Mouse (Mus musculus): ENCODE data around the gene Glyctk. TPM values are rescaled to one million over a fixed set of nuclear protein-coding genes. Genes with fewer than 3 reads are reported as not detected.

Glyctk gene
- total and polyA plus RNA-seq, 3 experiments, result 1.00 to 3.5 (median 1.2) TPM

DNA sequence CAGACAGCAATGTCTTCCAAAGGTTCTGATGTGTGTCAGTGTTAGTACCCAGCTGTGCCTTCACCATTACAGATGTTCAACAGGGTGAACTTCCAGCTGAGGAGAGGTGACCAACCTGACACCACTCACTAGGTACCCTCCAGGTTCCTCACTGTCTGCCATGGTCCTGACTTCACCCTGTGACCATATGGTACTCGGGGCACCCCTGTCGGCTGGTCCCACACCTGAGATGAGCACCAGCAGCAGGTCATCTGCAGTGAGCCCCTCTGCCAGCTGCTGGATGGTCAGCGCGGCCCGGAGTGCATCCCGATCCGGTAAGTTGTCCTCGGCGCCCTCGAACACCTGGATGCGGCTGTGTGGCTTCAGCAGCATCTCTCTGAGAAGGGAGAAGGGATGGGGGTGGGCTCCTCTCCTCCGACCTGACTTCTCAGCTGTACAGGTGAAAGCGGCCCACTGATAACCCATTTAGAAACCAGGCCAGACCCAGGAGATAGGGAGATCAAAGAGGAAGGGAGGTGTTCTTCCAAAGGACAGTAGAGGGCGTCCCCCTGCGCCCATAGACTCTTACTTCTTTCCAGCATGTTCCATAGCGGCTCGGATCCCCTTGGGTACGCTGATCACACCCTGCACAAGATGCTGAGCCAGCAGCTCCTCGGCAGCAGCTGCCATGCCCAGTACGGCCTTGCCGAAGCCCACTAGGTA lies 866 bp downstream of the Glyctk start:
- Histone ChIP-seq H3K4me3 (ENCODE audit: low read depth, low read length) (no peak overlapping the region), H3K36me3 (replicated peaks) (peaks cover 24% of the 10 kb centered on the region), H3K27me3 (ENCODE audit: insufficient read depth, low read length) (peaks cover 5% of the 10 kb centered on the region; the same call in 1 of the 2 replicates), H3K9me3 (replicated peaks) (no peaks in the 10 kb centered on the region), H3K4me1 (ENCODE audit: insufficient read depth, low read depth, low read length) (peaks cover 21% of the 10 kb centered on the region)
- no peak for TF ChIP-seq GATA2 (IDR thresholded peaks at IDR 0.05; ENCODE audit: borderline replicate concordance, low read depth, low read length)
- TF ChIP-seq GATA1 (IDR thresholded peaks at IDR 0.05; ENCODE audit: borderline replicate concordance, low read length), result no peak
- no peak for TF ChIP-seq CTCF (IDR thresholded peaks at IDR 0.05; ENCODE audit: low read depth, low read length)
- no peak for TF ChIP-seq POLR2AphosphoS5 (IDR thresholded peaks at IDR 0.05; ENCODE audit: insufficient replicate concordance, low read depth, low read length)
- no peak for TF ChIP-seq TAL1 (conservative IDR thresholded peaks at IDR 0.05; ENCODE audit: low read depth, low read length)
- DNase-seq (ENCODE audit: low spot score) (no peak), ATAC-seq (ENCODE audit: extremely low read depth, insufficient number of reproducible peaks, low FRiP score, poor library complexity, severe bottlenecking) (no peak)

DNA sequence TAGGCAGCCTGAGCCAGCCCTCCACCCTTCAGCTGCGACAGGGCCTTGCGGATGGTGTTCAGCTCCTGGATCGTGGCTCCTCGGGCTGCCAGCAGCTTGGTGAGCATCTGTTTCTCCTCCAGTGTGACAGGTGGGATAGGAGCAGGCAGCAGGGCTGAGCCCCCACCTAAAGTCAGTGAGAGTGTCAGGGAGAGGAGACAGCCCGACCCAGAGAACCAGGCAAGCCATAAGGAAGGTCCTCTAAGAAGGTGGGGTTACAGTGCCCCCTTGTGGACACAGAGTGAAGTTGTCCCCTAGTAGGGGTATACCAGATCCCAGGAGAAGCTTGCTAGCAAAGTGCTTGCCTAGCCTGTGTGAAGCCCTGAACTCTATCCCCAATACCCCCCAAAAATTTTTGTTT lies 1.5 kb downstream of the Glyctk start:
- H3K4me3 ChIP-seq (ENCODE audit: low read depth, low read length), result no peak overlapping the region
- no peak for TF ChIP-seq TAL1 (conservative IDR thresholded peaks at IDR 0.05; ENCODE audit: low read depth, low read length)
- peak; percentile 81 for TF ChIP-seq CTCF (IDR thresholded peaks at IDR 0.05; ENCODE audit: low read depth, low read length)
- no peak for TF ChIP-seq POLR2AphosphoS5 (IDR thresholded peaks at IDR 0.05; ENCODE audit: insufficient replicate concordance, low read depth, low read length)
- no peak for TF ChIP-seq GATA1 (IDR thresholded peaks at IDR 0.05; ENCODE audit: borderline replicate concordance, low read length)
- no peak for TF ChIP-seq GATA2 (IDR thresholded peaks at IDR 0.05; ENCODE audit: borderline replicate concordance, low read depth, low read length)
- H3K27me3 ChIP-seq (ENCODE audit: insufficient read depth, low read length), result peaks cover 5% of the 10 kb centered on the region; the same call in 1 of the 2 replicates
- H3K36me3 ChIP-seq (replicated peaks), result peaks cover 24% of the 10 kb centered on the region
- no peaks in the 10 kb centered on the region for H3K9me3 ChIP-seq (replicated peaks)
- DNase-seq (ENCODE audit: low spot score) (peak; percentile 60), ATAC-seq (ENCODE audit: extremely low read depth, insufficient number of reproducible peaks, low FRiP score, poor library complexity, severe bottlenecking) (peak; percentile 23; the same call in 1 of the 2 replicates)
- H3K4me1 ChIP-seq (ENCODE audit: insufficient read depth, low read depth, low read length), result peaks cover 21% of the 10 kb centered on the region

DNA sequence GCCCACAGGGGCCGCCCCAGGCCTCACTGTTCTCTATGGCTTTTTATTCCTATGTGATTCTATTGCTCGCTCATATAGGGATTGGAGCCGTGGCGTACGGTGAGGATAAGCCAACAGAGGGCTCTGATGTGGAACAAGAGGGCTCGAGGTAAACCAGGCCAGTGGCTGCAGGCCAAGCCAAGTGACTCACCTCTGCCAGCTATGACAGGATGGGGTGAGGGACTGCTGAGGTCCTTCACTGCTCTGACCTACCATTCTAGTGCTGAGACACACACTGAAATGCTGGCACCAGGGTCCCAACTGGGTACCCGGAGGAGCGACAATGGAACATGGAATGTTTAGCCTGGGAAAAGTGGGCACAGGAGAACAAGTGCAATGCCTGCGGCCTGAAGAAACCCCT lies 3.8 kb downstream of the Glyctk start:
- ATAC-seq (ENCODE audit: extremely low read depth, insufficient number of reproducible peaks, low FRiP score, poor library complexity, severe bottlenecking), result no peak
- Histone ChIP-seq H3K9me3 (replicated peaks) (no peaks in the 10 kb centered on the region), H3K36me3 (replicated peaks) (peaks cover 24% of the 10 kb centered on the region), H3K27me3 (ENCODE audit: insufficient read depth, low read length) (peaks cover 21% of the 10 kb centered on the region), H3K4me3 (ENCODE audit: low read depth, low read length) (no peak overlapping the region), H3K4me1 (ENCODE audit: insufficient read depth, low read depth, low read length) (peaks cover 13% of the 10 kb centered on the region)
- no peak for DNase-seq (ENCODE audit: low spot score)
- no peak for TF ChIP-seq GATA1 (IDR thresholded peaks at IDR 0.05; ENCODE audit: borderline replicate concordance, low read length)
- no peak for TF ChIP-seq CTCF (IDR thresholded peaks at IDR 0.05; ENCODE audit: low read depth, low read length)
- TF ChIP-seq TAL1 (conservative IDR thresholded peaks at IDR 0.05; ENCODE audit: low read depth, low read length), result no peak
- TF ChIP-seq GATA2 (IDR thresholded peaks at IDR 0.05; ENCODE audit: borderline replicate concordance, low read depth, low read length), result no peak
- no peak for TF ChIP-seq POLR2AphosphoS5 (IDR thresholded peaks at IDR 0.05; ENCODE audit: insufficient replicate concordance, low read depth, low read length)

DNA sequence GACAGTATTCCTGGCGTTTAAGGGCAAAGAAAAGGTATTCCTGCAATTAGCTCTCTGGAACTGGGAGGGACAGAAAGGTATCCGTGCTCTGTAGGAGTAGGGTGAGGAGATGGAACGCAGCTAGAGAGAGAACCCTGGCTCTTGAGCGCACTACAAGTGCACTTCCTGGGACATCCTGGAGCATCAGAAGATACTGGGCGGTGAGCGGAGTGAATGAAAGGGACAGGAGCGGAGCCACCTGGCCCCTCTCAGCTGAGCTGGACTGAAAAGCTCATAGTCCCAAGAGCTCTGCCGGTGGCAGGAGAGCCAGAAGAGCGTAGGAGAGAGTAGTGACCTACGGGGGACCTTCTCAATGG lies 8.6 kb downstream of the Glyctk start:
- no peaks in the 10 kb centered on the region for H3K36me3 ChIP-seq (replicated peaks)
- H3K4me3 ChIP-seq (ENCODE audit: low read depth, low read length), result no peak overlapping the region
- TF ChIP-seq CTCF (IDR thresholded peaks at IDR 0.05; ENCODE audit: low read depth, low read length) (no peak), TAL1 (conservative IDR thresholded peaks at IDR 0.05; ENCODE audit: low read depth, low read length) (no peak), GATA1 (IDR thresholded peaks at IDR 0.05; ENCODE audit: borderline replicate concordance, low read length) (no peak), POLR2AphosphoS5 (IDR thresholded peaks at IDR 0.05; ENCODE audit: insufficient replicate concordance, low read depth, low read length) (no peak), GATA2 (IDR thresholded peaks at IDR 0.05; ENCODE audit: borderline replicate concordance, low read depth, low read length) (no peak)
- no peak for ATAC-seq (ENCODE audit: extremely low read depth, insufficient number of reproducible peaks, low FRiP score, poor library complexity, severe bottlenecking)
- no peak for DNase-seq (ENCODE audit: low spot score)
- H3K9me3 ChIP-seq (replicated peaks), result no peaks in the 10 kb centered on the region
- peaks cover 47% of the 10 kb centered on the region for H3K27me3 ChIP-seq (ENCODE audit: insufficient read depth, low read length)
- H3K4me1 ChIP-seq (ENCODE audit: insufficient read depth, low read depth, low read length), result no peaks in the 10 kb centered on the region

DNA sequence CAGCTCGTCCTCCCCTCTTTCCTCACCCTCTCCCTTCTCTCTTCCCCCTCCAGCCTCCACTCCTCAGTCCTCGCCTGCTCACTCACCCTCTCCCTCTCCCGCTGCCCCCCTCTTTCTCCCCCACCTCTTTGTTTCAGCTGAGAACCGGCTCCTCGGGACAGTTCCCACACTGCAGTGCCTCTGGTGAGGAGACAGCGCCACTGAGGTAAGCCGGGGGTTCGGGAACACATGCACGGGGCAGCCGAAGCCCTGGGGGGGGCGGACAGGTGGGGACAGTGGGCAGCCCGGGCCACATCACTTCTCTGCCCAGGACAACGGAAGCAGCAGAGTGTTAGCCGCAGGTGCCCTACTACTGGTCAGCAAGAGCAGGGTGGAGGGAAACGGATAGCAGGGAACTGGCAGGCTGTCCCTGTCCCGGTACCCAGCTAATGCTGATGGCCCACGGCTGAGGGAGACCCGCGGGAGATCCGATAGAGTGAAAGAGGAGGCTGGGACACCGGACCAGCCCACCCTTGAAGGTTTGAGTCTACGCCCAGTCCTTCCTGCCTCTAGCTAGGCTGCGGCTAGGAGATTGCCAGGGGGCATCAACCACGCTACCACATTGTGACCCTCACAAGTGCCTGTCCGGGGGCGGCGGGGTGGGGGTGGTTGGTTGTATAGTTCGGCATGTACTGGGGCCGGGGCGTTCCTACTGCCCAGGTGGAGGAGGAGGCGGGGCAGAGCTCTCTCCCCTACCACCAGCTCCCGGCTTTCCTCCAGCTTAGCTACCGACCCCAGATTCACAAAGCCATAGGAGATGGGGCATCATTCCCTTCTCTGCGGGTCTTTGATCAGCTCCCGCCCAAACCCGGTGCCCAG lies 9.2 kb downstream of the Glyctk start:
- Histone ChIP-seq H3K4me1 (ENCODE audit: insufficient read depth, low read depth, low read length) (no peaks in the 10 kb centered on the region), H3K9me3 (replicated peaks) (no peaks in the 10 kb centered on the region), H3K27me3 (ENCODE audit: insufficient read depth, low read length) (peaks cover 49% of the 10 kb centered on the region), H3K4me3 (ENCODE audit: low read depth, low read length) (no peak overlapping the region), H3K36me3 (replicated peaks) (no peaks in the 10 kb centered on the region)
- no peak for ATAC-seq (ENCODE audit: extremely low read depth, insufficient number of reproducible peaks, low FRiP score, poor library complexity, severe bottlenecking)
- TF ChIP-seq GATA1 (IDR thresholded peaks at IDR 0.05; ENCODE audit: borderline replicate concordance, low read length) (no peak), TAL1 (conservative IDR thresholded peaks at IDR 0.05; ENCODE audit: low read depth, low read length) (no peak), CTCF (IDR thresholded peaks at IDR 0.05; ENCODE audit: low read depth, low read length) (no peak), GATA2 (IDR thresholded peaks at IDR 0.05; ENCODE audit: borderline replicate concordance, low read depth, low read length) (no peak), POLR2AphosphoS5 (IDR thresholded peaks at IDR 0.05; ENCODE audit: insufficient replicate concordance, low read depth, low read length) (no peak)
- DNase-seq (ENCODE audit: low spot score), result no peak

DNA sequence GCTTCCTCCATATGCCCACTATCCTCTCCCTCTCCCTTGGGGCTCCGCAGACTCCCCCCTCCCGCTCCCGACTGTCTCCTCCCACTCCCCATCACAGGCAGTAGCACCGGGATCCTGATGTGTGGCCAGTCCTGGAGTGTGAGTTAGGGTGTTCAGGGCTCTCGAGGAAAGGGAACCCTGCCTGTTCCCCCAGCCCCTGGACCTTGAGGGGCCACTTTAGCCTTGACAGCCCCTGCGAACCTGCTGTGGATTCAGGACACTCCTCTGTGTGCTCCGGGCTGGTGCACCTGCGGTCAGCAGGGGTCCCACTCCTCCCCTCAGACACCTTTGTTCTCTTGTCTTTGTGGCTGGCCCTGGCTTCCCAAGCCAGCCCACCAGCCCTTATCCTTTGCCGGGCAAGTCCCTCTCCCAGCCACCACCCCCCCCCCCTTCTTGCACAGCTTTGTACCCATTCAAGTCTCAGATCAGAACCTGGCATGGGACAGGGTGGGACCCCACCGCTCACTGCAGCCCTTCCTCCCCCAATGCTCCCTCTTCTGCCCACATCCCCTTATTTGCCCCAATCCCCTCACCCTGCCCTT lies 10.0 kb downstream of the Glyctk start:
- DNase-seq (ENCODE audit: low spot score), result no peak
- Histone ChIP-seq H3K9me3 (replicated peaks) (no peaks in the 10 kb centered on the region), H3K27me3 (ENCODE audit: insufficient read depth, low read length) (peaks cover 49% of the 10 kb centered on the region), H3K4me3 (ENCODE audit: low read depth, low read length) (no peak overlapping the region), H3K36me3 (replicated peaks) (no peaks in the 10 kb centered on the region), H3K4me1 (ENCODE audit: insufficient read depth, low read depth, low read length) (no peaks in the 10 kb centered on the region)
- ATAC-seq (ENCODE audit: extremely low read depth, insufficient number of reproducible peaks, low FRiP score, poor library complexity, severe bottlenecking), result no peak
- no peak for TF ChIP-seq CTCF (IDR thresholded peaks at IDR 0.05; ENCODE audit: low read depth, low read length)
- TF ChIP-seq GATA1 (IDR thresholded peaks at IDR 0.05; ENCODE audit: borderline replicate concordance, low read length), result no peak
- TF ChIP-seq GATA2 (IDR thresholded peaks at IDR 0.05; ENCODE audit: borderline replicate concordance, low read depth, low read length), result no peak
- no peak for TF ChIP-seq POLR2AphosphoS5 (IDR thresholded peaks at IDR 0.05; ENCODE audit: insufficient replicate concordance, low read depth, low read length)
- no peak for TF ChIP-seq TAL1 (conservative IDR thresholded peaks at IDR 0.05; ENCODE audit: low read depth, low read length)
